Mouse (Mus musculus): ENCODE measurements around the gene Qtrt1.
"Not testable (repeated sequence)": the region's sequence is repeated elsewhere in the genome, so short reads cannot be mapped to it uniquely, and the experiment has no call there.

The Qtrt1 gene

GRCm38 (mm10) chr9:21451870-21452269 is 40.2 kb downstream of the Qtrt1 start:
- DNase-seq, result peak; percentile 58

GRCm38 (mm10) chr9:21453003-21453402 is 41.4 kb downstream of the Qtrt1 start:
- no peak for DNase-seq

DNA sequence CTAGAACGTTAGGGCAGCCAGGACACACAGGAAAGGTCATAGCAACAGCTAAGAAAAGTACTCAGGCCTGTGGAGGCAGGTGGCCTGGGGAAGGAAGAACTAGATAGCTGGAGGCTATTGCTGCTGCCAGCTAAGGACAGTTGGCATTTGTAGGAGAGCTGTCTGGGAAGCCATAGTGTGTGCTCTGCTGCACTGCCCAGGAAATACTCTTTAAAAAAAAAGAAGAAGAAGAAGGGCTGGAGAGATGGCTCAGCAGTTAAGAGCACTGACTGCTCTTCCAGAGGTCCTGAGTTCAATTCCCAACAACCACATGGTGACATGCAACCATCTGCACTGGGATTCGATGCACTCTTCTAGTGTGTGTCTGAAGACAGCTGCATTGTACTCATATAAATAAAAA is 41.8 kb downstream of the Qtrt1 start:
- DNase-seq, result no peak

DNA sequence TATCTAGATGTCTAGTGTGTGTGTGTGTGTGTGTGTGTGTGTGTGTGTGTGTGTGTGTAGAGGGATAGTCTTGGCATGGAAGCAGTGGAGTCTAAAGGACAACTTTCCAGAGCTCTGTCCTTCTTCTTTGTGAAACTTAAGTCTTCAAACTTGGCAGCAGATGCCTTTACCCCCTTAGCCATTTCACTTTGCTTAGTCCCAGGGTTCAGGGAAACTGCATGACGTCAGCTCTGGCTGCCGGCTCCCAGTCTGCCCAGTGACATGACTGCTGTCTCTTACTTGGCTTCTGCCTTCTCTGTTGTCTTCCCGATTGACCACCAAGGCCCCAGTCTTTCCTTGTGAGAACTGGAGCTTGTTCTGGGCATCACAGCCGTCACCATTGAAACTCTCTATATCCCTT is 42.9 kb downstream of the Qtrt1 start:
- no peak for DNase-seq

GRCm38 (mm10) chr9:21455103-21455770 is 43.6 kb downstream of the Qtrt1 start:
- no peak for DNase-seq

DNA sequence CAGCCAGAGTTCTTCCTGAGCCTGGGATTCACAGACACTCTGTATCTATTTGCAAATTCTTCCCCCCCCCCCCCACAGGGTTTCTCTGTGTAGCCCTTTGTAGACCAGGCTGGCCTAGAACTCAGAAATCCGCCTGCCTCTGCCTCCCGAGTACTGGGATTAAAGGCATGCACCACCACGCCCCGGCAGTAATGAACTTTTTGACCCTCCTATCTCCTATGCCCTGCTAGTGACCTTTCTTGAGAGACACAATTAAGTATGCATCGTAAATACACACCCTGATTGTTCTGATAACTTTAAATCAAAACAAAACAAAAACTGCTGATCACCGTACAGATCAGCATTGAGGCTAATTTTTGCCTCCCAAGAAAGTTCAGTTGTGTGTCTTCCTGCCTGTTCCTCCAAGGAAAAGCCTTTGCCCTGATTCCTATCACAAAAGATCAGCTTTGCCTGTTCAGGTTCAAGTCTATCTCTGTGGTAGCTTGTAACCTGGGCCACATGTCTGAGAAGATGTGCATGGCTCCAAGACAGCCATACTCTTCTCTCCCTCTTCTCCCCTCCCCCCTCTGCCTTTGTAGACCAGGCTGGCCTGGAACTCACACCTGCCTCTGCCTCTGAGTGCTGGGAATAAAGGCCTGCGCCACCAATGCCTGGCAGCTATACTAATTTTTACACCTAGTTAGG is 44.8 kb downstream of the Qtrt1 start:
- no peak for DNase-seq

GRCm38 (mm10) chr9:21456930-21457634 is 45.4 kb downstream of the Qtrt1 start:
- no peak for DNase-seq

DNA sequence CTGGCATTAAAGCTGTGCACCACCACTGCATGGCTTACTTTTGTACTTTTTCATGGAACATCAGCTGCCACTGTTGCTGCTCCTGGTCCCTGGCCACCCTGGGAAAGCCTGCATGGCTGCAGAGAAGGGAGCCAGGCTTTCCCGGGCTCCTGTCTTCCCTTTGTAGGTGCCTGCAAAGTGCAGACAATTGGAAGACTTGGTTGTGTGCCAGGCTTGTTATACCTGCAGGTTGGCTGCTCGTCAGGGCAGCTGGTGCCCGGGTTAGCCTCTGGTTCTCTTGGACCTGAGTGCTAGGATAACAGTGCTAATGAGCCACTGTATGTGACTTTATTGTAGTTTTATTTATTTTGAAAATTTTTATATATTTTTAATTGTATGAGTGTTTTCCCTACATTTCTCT is 47.2 kb downstream of the Qtrt1 start:
- DNase-seq, result no peak

- no peak for DNase-seq
Measured at GRCm38 (mm10) chr9:21460400-21460940, 48.8 kb downstream of the Qtrt1 start.

DNA sequence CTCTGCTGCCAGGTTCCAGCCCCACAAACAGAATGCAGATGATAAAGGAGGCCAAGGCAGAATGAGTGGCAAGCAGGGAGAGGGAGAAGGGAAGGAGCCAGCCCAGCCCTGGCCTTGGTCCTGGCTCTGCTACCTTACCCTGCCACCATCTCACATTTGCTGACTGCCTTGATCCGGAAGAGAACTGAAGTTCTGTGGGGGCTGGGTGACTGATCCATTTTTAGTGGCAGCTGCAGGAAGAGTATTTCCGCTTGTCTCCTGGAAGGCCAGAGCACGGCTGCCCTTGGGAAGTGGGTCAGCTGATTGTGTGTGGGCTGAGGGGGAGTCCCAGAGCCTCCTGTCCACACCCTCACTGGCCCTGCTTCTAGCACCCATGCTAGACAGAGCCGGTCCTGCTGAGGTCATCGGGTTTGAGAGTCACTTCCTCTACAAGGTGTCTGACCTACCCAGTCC is 51.5 kb downstream of the Qtrt1 start:
- DNase-seq, result peak; percentile 82

DNA sequence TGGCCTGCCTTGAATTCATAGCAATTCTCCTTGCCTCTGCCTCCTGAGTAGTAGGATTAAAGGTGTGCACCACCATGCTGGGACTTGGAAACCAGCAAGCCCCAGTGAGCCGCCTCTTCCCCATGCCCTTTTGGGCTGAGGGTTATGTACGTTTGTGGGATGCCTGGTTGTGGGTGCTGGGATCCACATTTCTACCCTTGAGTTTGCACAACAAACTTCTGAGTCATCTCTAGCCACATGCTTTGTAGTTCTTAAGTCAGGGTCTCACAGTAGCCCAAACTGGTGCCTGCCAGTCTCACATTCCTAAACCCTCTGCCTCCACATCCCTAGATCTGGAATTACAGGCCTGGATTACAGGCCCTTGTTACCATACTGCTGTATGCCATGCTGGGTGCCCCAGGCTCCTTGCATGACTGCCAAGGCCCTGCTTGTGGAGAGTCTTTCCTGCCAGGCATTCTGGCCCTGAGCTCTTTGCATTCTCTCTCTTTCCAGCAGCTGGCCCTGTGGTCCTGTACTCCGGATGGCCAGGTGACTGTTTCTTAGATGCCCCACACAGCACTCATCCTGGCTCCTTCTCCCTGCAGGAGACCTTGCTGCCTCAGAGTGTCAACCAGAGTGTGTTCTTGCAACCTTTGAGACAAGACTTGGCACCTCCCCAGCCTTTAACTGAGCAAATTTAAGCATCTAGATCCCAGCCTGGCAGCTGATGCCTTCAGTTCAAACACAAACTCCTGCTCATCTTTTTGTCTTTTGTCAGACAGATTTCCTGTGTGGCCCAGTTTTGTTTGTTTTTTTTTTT is 52.3 kb downstream of the Qtrt1 start:
- no peak for DNase-seq

DNA sequence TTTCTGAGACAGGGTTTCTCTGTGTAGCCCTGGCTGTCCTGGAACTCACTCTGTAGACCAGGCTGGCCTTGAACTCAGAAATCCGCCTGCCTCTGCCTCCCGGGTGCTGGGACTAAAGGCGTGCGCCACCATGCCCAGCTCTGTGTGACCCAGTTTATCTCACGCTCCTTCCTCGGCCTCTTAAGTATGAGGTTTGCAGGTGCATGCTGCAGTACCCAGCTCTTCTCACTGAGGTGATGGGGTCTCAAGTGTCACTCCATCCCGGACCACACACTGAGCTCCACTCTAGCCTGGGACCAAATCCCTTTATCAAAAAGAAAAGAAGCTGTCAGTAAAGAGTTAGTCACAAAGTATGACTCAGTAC is 52.9 kb downstream of the Qtrt1 start:
- DNase-seq, result not testable (repeated sequence)

DNA sequence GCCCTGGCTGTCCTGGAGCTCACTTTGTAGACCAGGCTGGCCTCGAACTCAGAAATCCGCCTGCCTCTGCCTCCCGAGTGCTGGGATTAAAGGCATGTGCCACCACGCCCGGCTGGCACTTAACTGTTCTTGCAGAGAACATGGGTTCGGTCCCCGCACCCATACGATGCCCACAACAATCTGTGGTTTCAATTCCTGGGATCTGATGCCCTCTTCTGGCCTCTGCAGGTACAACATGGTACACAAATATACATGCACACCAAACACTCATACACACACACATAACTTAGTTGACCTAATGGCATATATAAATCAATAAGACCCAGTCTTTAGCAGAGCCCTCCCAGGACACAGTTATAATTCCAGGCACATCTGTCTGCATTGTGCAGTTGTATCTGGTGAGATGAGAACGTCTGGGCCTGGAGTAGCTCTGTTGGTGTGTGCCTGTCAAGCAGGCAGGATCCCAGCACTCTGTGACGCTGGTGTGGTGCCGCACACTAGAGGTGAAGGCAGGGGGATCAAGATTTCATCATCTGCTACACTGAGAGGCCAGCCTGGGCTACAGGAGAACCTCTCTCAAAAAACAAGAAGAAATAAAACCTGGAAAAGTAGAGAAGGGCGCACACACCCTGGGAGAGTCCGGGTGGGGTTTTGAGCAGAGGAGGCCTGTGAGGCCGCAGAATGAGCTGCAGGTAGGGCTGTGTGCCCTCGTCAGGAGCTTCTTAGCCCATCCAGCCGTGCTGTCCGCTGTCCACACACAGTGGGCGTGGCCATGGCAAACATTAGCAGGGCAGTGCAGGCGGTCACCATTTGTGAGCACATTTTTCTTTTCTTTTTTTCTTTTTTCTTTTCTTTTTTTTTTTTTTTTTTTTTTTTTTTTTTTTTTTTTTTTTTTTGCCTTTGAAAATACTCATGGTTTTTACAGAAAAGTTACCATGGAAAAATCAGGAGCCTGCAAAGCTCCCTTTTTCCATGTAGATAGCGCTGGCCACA is 57.7 kb downstream of the Qtrt1 start:
- DNase-seq, result peak; percentile 85

Measured in lung, postnatal 36 days (tissue).